Mouse (Mus musculus) left cerebral cortex, postnatal 4 days (tissue): ENCODE data around the gene 1810037I17Rik. TPM values are rescaled to one million over a fixed set of nuclear protein-coding genes. Genes with fewer than 3 reads are reported as not detected.

Source experiments
- DNase-seq: peaks from one replicate; pipeline ENCODE4 v3.0.0-alpha.2; 2022
- intact Hi-C: fragments of 180-260 bp; cut with DNase I; formaldehyde crosslinking; loops from one replicate; pipeline ENCODE4 v1.15.1; 2025
- total RNA-seq, 2 experiments: library from RNA; stranded (reverse); gene quantifications; 2 replicates each; pipeline ENCODE4 v1.2.3; 2021

Gene 1810037I17Rik
- total RNA-seq, result 10 to 100 TPM; 35.7 to 38.0 TPM

GRCm38 (mm10) chr3:122924009-122924914 lies at the start of gene 1810037I17Rik:
TSS of gene 1810037I17Rik (plus strand) at chr3:122924203.
- DNase-seq, result peak; percentile 98
- intact Hi-C loops, result no loop called here

GRCm38 (mm10) chr3:122876870-122877269 lies 47.1 kb upstream of the 1810037I17Rik start:
- intact Hi-C loops, result no loop called here
- DNase-seq, result no peak

GRCm38 (mm10) chr3:122877543-122877942 lies 46.5 kb upstream of the 1810037I17Rik start:
- DNase-seq, result no peak
- intact Hi-C loops, result no loop called here

- DNase-seq, result no peak
- intact Hi-C loops, result no loop called here
Observed at GRCm38 (mm10) chr3:122878705-122879315, 45.2 kb upstream of the 1810037I17Rik start.

GRCm38 (mm10) chr3:122887505-122888301 lies 36.3 kb upstream of the 1810037I17Rik start:
- intact Hi-C loops, result no loop called here

GRCm38 (mm10) chr3:122888371-122888819 lies 35.6 kb upstream of the 1810037I17Rik start:
- DNase-seq, result no peak

More at GRCm38 (mm10) chr3:122887505-122888301, 36.3 kb upstream of the 1810037I17Rik start:
- no peak for DNase-seq

GRCm38 (mm10) chr3:122894772-122895171 lies 29.2 kb upstream of the 1810037I17Rik start, which contains the start of gene Fabp2:
TSS of gene Fabp2 (plus strand) at chr3:122895072.
- intact Hi-C loops, result no loop called here

More at GRCm38 (mm10) chr3:122888371-122888819, 35.6 kb upstream of the 1810037I17Rik start:
- intact Hi-C loops, result no loop called here

GRCm38 (mm10) chr3:122895189-122895731 lies 28.7 kb upstream of the 1810037I17Rik start:
- intact Hi-C loops, result no loop called here
- no peak for DNase-seq

More at GRCm38 (mm10) chr3:122894772-122895171, 29.2 kb upstream of the 1810037I17Rik start, which contains the start of gene Fabp2:
- DNase-seq, result no peak

GRCm38 (mm10) chr3:122898254-122898653 lies 25.7 kb upstream of the 1810037I17Rik start:
- intact Hi-C loops, result no loop called here
- DNase-seq, result no peak

- intact Hi-C loops, result loop anchor here (5.0 to 10.0 kb wide), 3 partner anchors 119 to 257 kb away; no protein-coding TSS in a partner anchor
- peak; percentile 45 for DNase-seq
Observed at GRCm38 (mm10) chr3:122903746-122904433, 20.1 kb upstream of the 1810037I17Rik start.

- DNase-seq, result no peak
- intact Hi-C loops, result loop anchor here (10.0 kb wide), 1 partner anchor 123 kb away; no protein-coding TSS in a partner anchor
Observed at GRCm38 (mm10) chr3:122907841-122908240, 16.2 kb upstream of the 1810037I17Rik start.

- intact Hi-C loops, result no loop called here
- no peak for DNase-seq
Observed at GRCm38 (mm10) chr3:122915493-122915892, 8.5 kb upstream of the 1810037I17Rik start.

GRCm38 (mm10) chr3:122916191-122916680 lies 7.8 kb upstream of the 1810037I17Rik start:
- intact Hi-C loops, result no loop called here
- DNase-seq, result no peak

- no peak for DNase-seq
- intact Hi-C loops, result no loop called here
Observed at GRCm38 (mm10) chr3:122918672-122919071, 5.3 kb upstream of the 1810037I17Rik start.

GRCm38 (mm10) chr3:122919260-122919659 lies 4.7 kb upstream of the 1810037I17Rik start, which contains the start of gene Gm10959:
TSS of gene Gm10959 (minus strand) at chr3:122919360.
- no peak for DNase-seq
- intact Hi-C loops, result no loop called here

GRCm38 (mm10) chr3:122920572-122921435 lies 3.2 kb upstream of the 1810037I17Rik start:
- no peak for DNase-seq
- intact Hi-C loops, result no loop called here

GRCm38 (mm10) chr3:122921676-122922527 lies 2.1 kb upstream of the 1810037I17Rik start:
- intact Hi-C loops, result no loop called here
- no peak for DNase-seq
